Mouse (Mus musculus) liver, embryonic 14.5 days (tissue): ENCODE data around the gene Gadd45g.

Experiments
- CTCF ChIP-seq: IDR thresholded peaks from 2 replicates; pipeline ENCODE4 v1.5.1; 2016; ENCODE audit warnings: antibody characterized with exemption, low read depth, control low read depth
- EP300 ChIP-seq: IDR thresholded peaks from 2 replicates; pipeline ENCODE4 v1.6.1; 2016; ENCODE audit warnings: antibody characterized with exemption, low read depth

DNA sequence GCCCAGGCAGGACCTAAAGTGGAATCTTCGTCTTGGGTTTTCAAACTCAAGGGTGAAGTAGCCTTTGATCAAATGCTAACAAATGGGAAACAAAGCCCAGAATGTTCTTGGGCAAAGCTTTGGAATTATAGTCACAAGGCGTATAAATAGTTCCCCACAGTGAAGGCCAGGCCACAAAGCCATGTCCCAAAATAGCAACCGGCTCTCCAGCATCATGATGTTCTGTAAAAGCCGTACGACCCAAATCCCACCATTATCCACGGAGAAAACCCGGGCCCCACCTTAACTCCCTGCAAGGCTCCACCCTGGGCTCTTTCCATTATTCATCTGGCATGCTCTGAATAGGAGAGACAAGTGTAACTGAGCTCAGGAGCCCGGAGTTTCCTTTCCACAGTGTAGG lies 32.3 kb downstream of the Gadd45g start:
- no peak for TF ChIP-seq EP300
- no peak for TF ChIP-seq CTCF
